Mouse (Mus musculus) spleen, adult 2 months (tissue): Measurements from ENCODE around the gene Gtf2ird1. TPM values are rescaled to one million over a fixed set of nuclear protein-coding genes. Genes with fewer than 3 reads are reported as not detected.

ENCODE experiments used
- DNase-seq, 2 experiments: peaks; one replicate each; pipeline versions ENCODE4 v3.0.0 to v3.0.0-alpha.2; 2012 to 2021; ENCODE audit warnings: low spot score in 2 of 2, low read depth in 1 of 2
- H3K27ac ChIP-seq: fragments of 200-500 bp; 2 replicates; pipeline ENCODE4 v1.5.1; 2012; ENCODE audit warnings: low read length, inconsistent platforms; ENCODE audit not compliant: insufficient read depth
- H3K27me3 ChIP-seq: fragments of 200-500 bp; 2 replicates; pipeline ENCODE4 v1.6.1; 2012; ENCODE audit warnings: mild to moderate bottlenecking, moderate library complexity, low read length, inconsistent platforms; ENCODE audit not compliant: control insufficient read depth, insufficient read depth
- H3K36me3 ChIP-seq: fragments of 200-500 bp; 2 replicates; pipeline ENCODE4 v1.6.1; 2012; ENCODE audit warnings: mild to moderate bottlenecking, low read length, inconsistent platforms; ENCODE audit not compliant: control insufficient read depth, insufficient read depth
- H3K4me1 ChIP-seq: fragments of 200-500 bp; 2 replicates; pipeline ENCODE4 v1.6.1; 2011; ENCODE audit warnings: inconsistent platforms; ENCODE audit not compliant: control insufficient read depth, insufficient read depth, insufficient read length
- H3K4me3 ChIP-seq: fragments of 200-500 bp; 2 replicates; pipeline ENCODE4 v1.5.1; 2011; ENCODE audit warnings: mild to moderate bottlenecking, inconsistent platforms; ENCODE audit not compliant: insufficient read depth, insufficient read length; ENCODE audit errors: extremely low read depth
- CTCF ChIP-seq: fragments of 200-500 bp; IDR thresholded peaks from 2 replicates; pipeline ENCODE4 v1.5.1; 2011; ENCODE audit warnings: mild to moderate bottlenecking, inconsistent platforms; ENCODE audit not compliant: insufficient read depth, insufficient read length, insufficient replicate concordance; ENCODE audit errors: extremely low read depth
- POLR2A ChIP-seq: fragments of 200-500 bp; IDR thresholded peaks from 2 replicates; pipeline ENCODE4 v1.6.1; 2011; ENCODE audit warnings: low read depth, low read length, inconsistent platforms
- WGBS: fragments of 180-500 bp; shearing (Covaris S2); methylation state at CpG from one replicate; pipeline ENCODE4 v1.1.7; 2018; 5-methylcytosine and 5-hydroxymethylcytosine counted together
- polyA plus RNA-seq: library from polyadenylated mRNA; depleted of rRNA; stranded (reverse); fragments of >200 nt; gene quantifications from 2 replicates; pipeline ENCODE4 v1.2.3, GENCODE M21; 2012

The Gtf2ird1 gene
- polyA plus RNA-seq, 1 experiment: 12.1 TPM

DNA sequence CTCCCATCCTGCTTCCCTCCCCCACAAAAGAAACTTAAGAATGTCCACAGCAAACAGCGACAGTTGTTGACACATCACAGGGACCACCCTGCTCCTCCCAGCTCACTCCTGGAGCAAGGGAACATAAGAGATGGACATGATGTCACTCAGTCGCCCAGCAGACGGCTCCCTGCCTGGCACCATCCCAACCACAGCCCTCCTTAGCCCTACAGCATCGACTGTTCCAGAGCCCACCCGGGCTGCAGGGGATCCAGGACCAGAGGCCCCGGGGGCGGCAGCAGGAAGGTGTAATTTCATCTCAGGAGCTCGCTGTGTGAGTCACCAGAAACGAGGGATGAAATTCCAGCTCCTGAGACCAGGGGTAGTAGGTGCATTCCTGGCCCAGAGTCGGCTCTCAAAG is 10.6 kb downstream of the Gtf2ird1 start:
- Histone ChIP-seq H3K27ac (no peak overlapping the region), H3K36me3 (no peaks in the 10 kb centered on the region), H3K4me3 (no peak overlapping the region), H3K4me1 (peaks cover 12% of the 10 kb centered on the region), H3K27me3 (no peaks in the 10 kb centered on the region)
- TF ChIP-seq CTCF: no peak
- TF ChIP-seq POLR2A: no peak
- WGBS: 69% methylated on average over 10 of the region's 10 CpGs
- DNase-seq: no peak

DNA sequence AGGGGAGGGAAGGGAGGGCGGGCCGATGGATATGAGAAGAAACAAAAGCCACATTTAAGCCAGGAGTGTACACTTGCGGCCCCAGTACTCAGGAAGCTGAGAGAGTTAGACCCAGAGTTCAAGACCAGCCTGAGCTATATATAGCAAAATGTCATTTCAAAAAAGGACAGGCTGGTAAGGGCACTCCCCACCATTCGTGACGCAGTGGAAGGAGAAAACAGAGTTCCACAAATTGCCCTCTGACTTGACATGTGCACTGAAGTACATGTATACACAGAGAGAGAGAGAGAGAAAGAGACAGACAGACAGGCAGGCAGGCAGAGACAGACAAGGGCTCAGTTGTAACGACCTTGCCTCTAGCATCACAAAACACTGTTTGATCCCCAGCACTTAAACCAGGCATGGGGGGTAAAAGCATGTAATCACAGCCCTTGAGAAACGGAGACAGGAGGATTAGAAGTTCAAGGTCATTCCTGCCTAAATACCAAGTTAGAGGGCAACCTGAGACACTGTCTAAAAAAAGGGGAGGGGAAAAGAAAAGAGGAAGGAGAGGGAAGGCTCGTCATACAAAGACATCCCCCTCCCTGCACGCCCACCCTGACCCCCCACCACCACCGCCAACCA is 11.2 kb downstream of the Gtf2ird1 start:
- no peak overlapping the region for H3K4me3 ChIP-seq
- no peaks in the 10 kb centered on the region for H3K36me3 ChIP-seq
- no peak overlapping the region for H3K27ac ChIP-seq
- TF ChIP-seq CTCF (no peak), POLR2A (no peak)
- 29% methylated on average over 10 of the region's 10 CpGs for WGBS
- H3K4me1 ChIP-seq: peaks cover 12% of the 10 kb centered on the region
- no peak for DNase-seq
- H3K27me3 ChIP-seq: no peaks in the 10 kb centered on the region

DNA sequence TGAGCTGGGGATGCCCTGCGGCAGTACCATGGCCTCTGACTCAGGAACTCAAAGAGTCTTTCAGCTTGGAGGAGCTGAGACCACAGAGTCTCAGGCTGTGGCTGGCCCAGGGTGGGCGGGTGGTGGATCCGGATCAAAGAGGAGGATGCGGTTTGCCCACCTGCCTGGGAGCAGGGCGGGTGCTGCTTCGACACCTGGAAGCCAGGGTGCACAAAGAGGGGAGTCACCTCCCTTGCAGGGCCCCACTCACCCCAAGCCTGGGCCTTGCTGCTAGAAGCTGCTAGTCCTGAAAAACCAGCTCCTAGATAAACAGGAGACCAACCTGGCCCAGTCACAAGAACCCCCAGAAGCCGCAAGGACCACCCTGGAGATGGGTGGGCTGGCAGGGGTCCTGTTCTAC is 12.0 kb downstream of the Gtf2ird1 start:
- 0 out of 2 replicates have a peak overlapping the region, but pooled peaks have one; percentile 3 for H3K27ac ChIP-seq
- DNase-seq: peak; percentile 22 to 35
- no peak overlapping the region for H3K4me3 ChIP-seq
- H3K4me1 ChIP-seq: peaks cover 12% of the 10 kb centered on the region
- H3K36me3 ChIP-seq: no peaks in the 10 kb centered on the region
- H3K27me3 ChIP-seq: no peaks in the 10 kb centered on the region
- WGBS: 72% methylated on average over 7 of the region's 7 CpGs
- TF ChIP-seq CTCF (no peak), POLR2A (no peak)

DNA sequence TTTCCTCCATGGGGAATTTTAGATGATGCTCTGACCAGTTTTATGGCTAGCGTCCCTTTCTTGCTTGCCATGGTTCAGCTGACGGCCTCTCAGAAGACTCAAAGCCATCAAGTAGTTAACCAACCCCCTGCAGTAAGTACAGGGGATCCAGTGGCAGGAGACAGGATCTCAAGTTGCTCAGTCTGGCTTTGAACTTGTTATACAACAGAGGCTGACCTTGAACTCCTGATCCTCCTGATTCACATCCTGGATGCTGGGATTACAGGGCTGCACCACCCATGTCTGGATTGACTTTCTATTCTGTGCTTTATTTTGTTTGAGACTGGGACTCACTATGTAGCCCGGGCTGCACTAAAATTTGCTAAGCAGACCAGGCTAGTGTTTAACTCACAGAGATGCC is 14.4 kb downstream of the Gtf2ird1 start:
- 94% methylated on average over 3 of the region's 3 CpGs for WGBS
- no peaks in the 10 kb centered on the region for H3K27me3 ChIP-seq
- H3K4me1 ChIP-seq: peaks cover 17% of the 10 kb centered on the region
- no peak for DNase-seq
- H3K27ac ChIP-seq: no peak overlapping the region
- no peak overlapping the region for H3K4me3 ChIP-seq
- no peaks in the 10 kb centered on the region for H3K36me3 ChIP-seq
- TF ChIP-seq POLR2A (no peak), CTCF (no peak)

DNA sequence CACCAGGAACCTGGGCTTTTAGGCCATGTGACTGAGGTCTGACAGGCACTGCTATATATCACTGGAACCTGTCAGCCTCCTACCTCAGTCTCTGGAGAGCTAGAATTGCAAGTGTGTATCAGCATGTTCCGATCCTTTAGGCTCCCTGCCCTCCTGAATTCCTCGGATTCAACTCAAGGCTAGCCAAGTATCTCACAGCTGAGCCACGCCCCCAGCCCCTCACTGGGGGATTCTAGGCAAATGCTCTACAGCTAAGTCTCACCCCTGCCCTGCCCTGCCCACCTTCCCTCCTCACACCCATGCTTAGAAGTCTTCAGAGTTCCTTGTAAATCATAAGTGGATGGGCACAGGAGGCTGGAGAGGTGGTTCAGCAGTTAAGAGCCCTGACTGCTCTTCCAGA is 15.4 kb downstream of the Gtf2ird1 start:
- TF ChIP-seq POLR2A (no peak), CTCF (no peak)
- Histone ChIP-seq H3K4me3 (no peak overlapping the region), H3K27me3 (no peaks in the 10 kb centered on the region), H3K27ac (no peak overlapping the region), H3K4me1 (peaks cover 17% of the 10 kb centered on the region), H3K36me3 (no peaks in the 10 kb centered on the region)
- 93% methylated on average over 3 of the region's 3 CpGs for WGBS
- DNase-seq: no peak

DNA sequence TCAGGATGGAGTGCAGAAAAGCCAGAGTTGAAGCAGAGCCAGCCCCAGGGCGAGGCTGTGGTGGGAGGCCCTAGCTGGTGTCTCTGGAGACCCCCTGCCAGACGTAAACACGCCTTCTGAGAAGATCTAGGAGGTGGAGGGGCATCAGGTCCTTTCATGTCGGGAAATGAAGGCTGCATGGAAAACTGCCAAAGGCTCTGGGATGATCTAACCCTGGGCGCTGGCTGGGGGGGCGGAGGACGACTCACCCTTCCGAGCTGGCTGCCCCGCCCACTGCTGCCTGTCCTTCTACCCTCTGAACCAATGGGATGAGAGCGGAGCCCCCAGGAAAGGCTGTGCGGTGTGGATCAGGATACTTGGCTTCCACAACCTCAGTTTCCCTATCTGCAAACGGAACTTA is 16.4 kb downstream of the Gtf2ird1 start:
- DNase-seq: no peak
- 89% methylated on average over 12 of the region's 12 CpGs for WGBS
- TF ChIP-seq CTCF (no peak), POLR2A (no peak)

DNA sequence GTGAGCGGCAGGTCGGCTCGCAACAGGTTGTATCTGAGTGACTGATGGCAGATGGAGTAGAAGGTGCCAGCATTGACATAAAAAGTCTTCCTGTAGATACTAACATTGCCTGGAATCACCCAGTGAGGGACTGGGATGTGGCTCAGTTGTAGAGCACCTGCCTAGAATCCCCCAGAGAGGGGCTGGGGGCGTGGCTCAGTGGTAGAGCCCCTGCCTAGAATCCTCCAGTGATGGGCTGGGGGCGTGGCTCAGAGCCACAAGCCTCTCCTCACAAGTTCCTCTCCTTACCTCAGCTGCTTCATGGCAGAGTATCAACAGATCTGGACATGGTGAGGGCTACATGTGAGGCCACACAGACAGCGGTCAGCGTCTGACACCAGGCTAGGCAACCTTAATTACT is 17.0 kb downstream of the Gtf2ird1 start:
- Histone ChIP-seq H3K4me1 (peaks cover 9% of the 10 kb centered on the region), H3K27ac (no peak overlapping the region), H3K4me3 (no peak overlapping the region), H3K36me3 (no peaks in the 10 kb centered on the region), H3K27me3 (no peaks in the 10 kb centered on the region)
- TF ChIP-seq POLR2A (no peak), CTCF (no peak)
- no peak for DNase-seq
- 95% methylated on average over 7 of the region's 7 CpGs for WGBS

More for the DNA sequence above, 16.4 kb downstream of the Gtf2ird1 start:
- H3K27me3 ChIP-seq: no peaks in the 10 kb centered on the region
- no peaks in the 10 kb centered on the region for H3K36me3 ChIP-seq
- H3K4me3 ChIP-seq: no peak overlapping the region
- peaks cover 12% of the 10 kb centered on the region for H3K4me1 ChIP-seq
- no peak overlapping the region for H3K27ac ChIP-seq
